Mouse (Mus musculus): Measurements from ENCODE around the gene Prl2c2. TPM values are rescaled to one million over a fixed set of nuclear protein-coding genes. Genes with fewer than 3 reads are reported as not detected.

Prl2c2 gene
- polyA plus RNA-seq (2017; shearing (Covaris generic)), result not detected

DNA sequence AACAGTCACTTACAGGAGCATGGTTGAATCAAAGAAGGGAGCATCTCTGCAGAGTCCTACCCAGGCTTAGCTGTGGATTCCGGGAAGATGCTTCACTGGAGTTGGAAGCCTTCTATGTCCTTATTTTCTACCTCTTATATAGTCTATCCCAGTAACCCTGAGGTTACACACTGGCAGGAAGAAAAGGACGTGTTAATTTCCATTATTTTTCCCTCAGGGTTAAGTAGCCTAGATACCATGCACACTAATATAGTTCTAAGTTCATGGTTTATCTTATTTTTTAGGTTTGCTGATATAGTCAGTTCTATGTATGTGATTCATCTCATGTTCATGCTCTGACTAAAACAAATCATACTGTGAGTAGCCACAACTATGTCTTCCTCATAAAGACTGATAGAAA is at the start of gene Prl2c2:
Prl2c2 (minus strand) TSS at position 101 of the 400 bp plus-strand sequence.

Other genes with a start within 250 kb of the Prl2c2 start
- not detected for gene Prl2c3, start 205.3 kb downstream of the Prl2c2 start, polyA plus RNA-seq (2017; shearing (Covaris generic))
- gene Prl2c5, start 177.3 kb upstream of the Prl2c2 start, polyA plus RNA-seq (2017; shearing (Covaris generic)), result not detected